Mouse (Mus musculus) erythroblast, embryonic 14.5 days (primary cell): ENCODE data around the gene Evi2b.

Source experiments
- GATA1 ChIP-seq: IDR thresholded peaks from 2 replicates; pipeline ENCODE4 v1.6.1; 2012; ENCODE audit warnings: low read length, inconsistent platforms, mixed read lengths
- TAL1 ChIP-seq: IDR thresholded peaks from 3 replicates; pipeline ENCODE4 v1.6.1; 2012; ENCODE audit warnings: low read length, inconsistent platforms, mixed read lengths

GRCm38 (mm10) chr11:79504506-79504905 is 19.1 kb downstream of the Evi2b start:
- TF ChIP-seq GATA1, result no peak
- no peak for TF ChIP-seq TAL1
